Mouse (Mus musculus) adrenal gland, postnatal 25 days (tissue): ENCODE measurements around the gene Olfr1123. TPM values are rescaled to one million over a fixed set of nuclear protein-coding genes. Genes with fewer than 3 reads are reported as not detected.
"Not testable (repeated sequence)": the region's sequence is repeated elsewhere in the genome, so short reads cannot be mapped to it uniquely, and the experiment has no call there.

ENCODE experiments used
- DNase-seq: peaks from one replicate; pipeline ENCODE4 v3.0.0; 2021; ENCODE audit warnings: mixed read lengths
- long read RNA-seq: library from polyadenylated mRNA; stranded (forward); transcript quantifications from one replicate; pipeline ENCODE4 v2.0.0, GENCODE M21; 2021
- total RNA-seq: library from RNA; stranded (reverse); gene quantifications from 2 replicates; pipeline ENCODE4 v1.2.3, GENCODE M21; 2021

Gene Olfr1123
- total RNA-seq = not detected in 2 replicates
- long read RNA-seq = 0 reads

GRCm38 (mm10) chr2:87416335-87416734 lies at the start of gene Olfr1123:
Olfr1123 (plus strand) TSS chr2:87416635.
- DNase-seq = no peak

GRCm38 (mm10) chr2:87369595-87369994 lies 46.8 kb upstream of the Olfr1123 start, which contains the start of gene Olfr1121:
Olfr1121 (plus strand) TSS chr2:87369895.
- no peak for DNase-seq

- DNase-seq = no peak
Observed at GRCm38 (mm10) chr2:87371726-87372125, 44.7 kb upstream of the Olfr1123 start.

GRCm38 (mm10) chr2:87383935-87384334 lies 32.5 kb upstream of the Olfr1123 start:
- no peak for DNase-seq

GRCm38 (mm10) chr2:87385549-87385948 lies 30.9 kb upstream of the Olfr1123 start, which contains the start of gene Olfr1122:
Olfr1122 (plus strand) TSS chr2:87385849.
- no peak for DNase-seq

- not testable (repeated sequence) for DNase-seq
Observed at GRCm38 (mm10) chr2:87393605-87394004, 22.8 kb upstream of the Olfr1123 start.

- DNase-seq = not testable (repeated sequence)
Observed at GRCm38 (mm10) chr2:87394686-87395085, 21.7 kb upstream of the Olfr1123 start.

GRCm38 (mm10) chr2:87429975-87430374 lies 13.5 kb downstream of the Olfr1123 start, which contains the start of gene Olfr1124:
Olfr1124 (plus strand) TSS chr2:87430275.
- no peak for DNase-seq

- DNase-seq = no peak
Observed at GRCm38 (mm10) chr2:87437731-87438130, 21.3 kb downstream of the Olfr1123 start.

GRCm38 (mm10) chr2:87453662-87454061 lies 37.2 kb downstream of the Olfr1123 start, which contains the start of gene Olfr1126:
Olfr1126 (plus strand) TSS chr2:87453962.
- DNase-seq = no peak

GRCm38 (mm10) chr2:87461769-87462168 lies 45.3 kb downstream of the Olfr1123 start:
- DNase-seq = no peak

Other genes starting within 250 kb of the Olfr1123 start
- not detected in 2 replicates for gene Olfr1112, start 228.8 kb upstream of the Olfr1123 start, total RNA-seq
- gene Olfr1113, start 207.7 kb upstream of the Olfr1123 start, total RNA-seq = not detected in 2 replicates
- gene Olfr1115, start 168.6 kb upstream of the Olfr1123 start, total RNA-seq = not detected in 2 replicates
- gene Olfr1116, start 149.1 kb upstream of the Olfr1123 start, total RNA-seq = not detected in 2 replicates
- not detected in 2 replicates for gene Olfr1118, start 109.1 kb upstream of the Olfr1123 start, total RNA-seq
- gene Olfr1120, start 61.8 kb upstream of the Olfr1123 start, total RNA-seq = not detected in 2 replicates
- gene Olfr1121, start 46.7 kb upstream of the Olfr1123 start, total RNA-seq = not detected in 2 replicates
- gene Olfr1122, start 30.8 kb upstream of the Olfr1123 start, total RNA-seq = not detected in 2 replicates
- not detected in 2 replicates for gene Olfr1124, start 13.6 kb downstream of the Olfr1123 start, total RNA-seq
- gene Olfr1126, start 37.3 kb downstream of the Olfr1123 start, total RNA-seq = not detected in 2 replicates
- not detected in 2 replicates for gene Pramel7, start 80.5 kb downstream of the Olfr1123 start, total RNA-seq
- gene Pramel6, start 89.9 kb downstream of the Olfr1123 start, total RNA-seq = not detected in 2 replicates
- gene Olfr153, start 115.2 kb downstream of the Olfr1123 start, total RNA-seq = not detected in 2 replicates
- gene Olfr1128, start 128.9 kb downstream of the Olfr1123 start, total RNA-seq = not detected in 2 replicates
- not detected in 2 replicates for gene Olfr1129, start 157.3 kb downstream of the Olfr1123 start, total RNA-seq
- gene Olfr1130, start 189.6 kb downstream of the Olfr1123 start, total RNA-seq = not detected in 2 replicates
- gene Olfr1131, start 210.5 kb downstream of the Olfr1123 start, total RNA-seq = not detected in 2 replicates
- gene Olfr1132, start 220.9 kb downstream of the Olfr1123 start, total RNA-seq = not detected in 2 replicates
- not detected in 2 replicates for gene Olfr1133, start 230.7 kb downstream of the Olfr1123 start, total RNA-seq
- not detected in 2 replicates for gene Olfr1134, start 241.8 kb downstream of the Olfr1123 start, total RNA-seq